Mouse (Mus musculus) kidney, adult 2 months (tissue): ENCODE measurements around the gene Olfr457.

Experiments
- CTCF ChIP-seq: fragments of 200-500 bp; conservative IDR thresholded peaks from 2 replicates; pipeline ENCODE4 v1.5.1; 2011; ENCODE audit warnings: low read depth, mild to moderate bottlenecking, control low read depth, low read length, moderate library complexity, mixed read lengths; ENCODE audit not compliant: insufficient read depth, insufficient read length
- POLR2A ChIP-seq: fragments of 200-500 bp; IDR thresholded peaks from one replicate; pipeline ENCODE4 v1.6.1; 2011; ENCODE audit warnings: low read depth, low read length, control low read depth

GRCm38 (mm10) chr6:42424472-42424871 lies 51.7 kb downstream of the Olfr457 start:
- TF ChIP-seq POLR2A (no peak), CTCF (no peak)
